Mouse (Mus musculus) kidney, embryonic 14.5 days (tissue): Measurements from ENCODE around the gene Coq8b. TPM values are rescaled to one million over a fixed set of nuclear protein-coding genes. Genes with fewer than 3 reads are reported as not detected.

Source experiments
- ATAC-seq: fragments of 200-750 bp; cut with Nextera tagmentation; 2 replicates; pipeline ENCODE4 v1.8.0; 2017; ENCODE audit warnings: moderate number of reproducible peaks, mild to moderate bottlenecking, moderate TSS enrichment, moderate library complexity; ENCODE audit not compliant: low FRiP score, low TSS enrichment
- H3K27ac ChIP-seq: fragments of 300-500 bp; sonication (generic); 2 replicates; pipeline ENCODE4 v1.5.1; 2014; ENCODE audit warnings: low read depth, mild to moderate bottlenecking, low read length, moderate library complexity, mixed read lengths
- H3K27me3 ChIP-seq: fragments of 300-500 bp; sonication (generic); 2 replicates; pipeline ENCODE4 v1.6.1; 2014; ENCODE audit warnings: mild to moderate bottlenecking, low read length; ENCODE audit not compliant: control insufficient read depth, insufficient read depth
- H3K36me3 ChIP-seq: fragments of 300-500 bp; sonication (generic); 2 replicates; pipeline ENCODE4 v1.6.1; 2014; ENCODE audit warnings: low read length, mixed read lengths; ENCODE audit not compliant: control insufficient read depth, insufficient read depth
- H3K4me1 ChIP-seq: fragments of 300-500 bp; sonication (generic); 2 replicates; pipeline ENCODE4 v1.6.1; 2014; ENCODE audit warnings: low read length, mixed read lengths; ENCODE audit not compliant: control insufficient read depth, insufficient read depth
- H3K4me2 ChIP-seq: fragments of 300-500 bp; sonication (generic); replicated peaks from 2 replicates; pipeline ENCODE4 v1.6.1; 2014; ENCODE audit warnings: low read depth, mild to moderate bottlenecking, low read length
- H3K4me3 ChIP-seq: fragments of 300-500 bp; sonication (generic); 2 replicates; pipeline ENCODE4 v1.5.1; 2014; ENCODE audit warnings: mild to moderate bottlenecking, low read length
- H3K9ac ChIP-seq: fragments of 300-500 bp; sonication (generic); 2 replicates; pipeline ENCODE4 v1.6.1; 2014; ENCODE audit warnings: low read depth, mild to moderate bottlenecking, low read length, moderate library complexity
- H3K9me3 ChIP-seq: fragments of 300-500 bp; sonication (generic); 2 replicates; pipeline ENCODE4 v1.6.1; 2016; ENCODE audit warnings: low read length; ENCODE audit not compliant: control insufficient read depth
- WGBS: fragments of 180-500 bp; shearing (Covaris S2); extraction: QIAGEN DNeasy Blood & Tissue Kit; methylation state at CpG from one replicate; pipeline ENCODE4 v1.1.7; 2014; 5-methylcytosine and 5-hydroxymethylcytosine counted together
- polyA plus RNA-seq: library from polyadenylated mRNA; unstranded; fragments of >200 nt; fragmentation: Nextera tagmentation; extraction: Ambion mirVana; gene quantifications from 2 replicates; pipeline ENCODE4 v1.2.1, GENCODE M21; 2014

Coq8b gene
- polyA plus RNA-seq, 1 experiment from 2014 or later, result 17.1 TPM

DNA sequence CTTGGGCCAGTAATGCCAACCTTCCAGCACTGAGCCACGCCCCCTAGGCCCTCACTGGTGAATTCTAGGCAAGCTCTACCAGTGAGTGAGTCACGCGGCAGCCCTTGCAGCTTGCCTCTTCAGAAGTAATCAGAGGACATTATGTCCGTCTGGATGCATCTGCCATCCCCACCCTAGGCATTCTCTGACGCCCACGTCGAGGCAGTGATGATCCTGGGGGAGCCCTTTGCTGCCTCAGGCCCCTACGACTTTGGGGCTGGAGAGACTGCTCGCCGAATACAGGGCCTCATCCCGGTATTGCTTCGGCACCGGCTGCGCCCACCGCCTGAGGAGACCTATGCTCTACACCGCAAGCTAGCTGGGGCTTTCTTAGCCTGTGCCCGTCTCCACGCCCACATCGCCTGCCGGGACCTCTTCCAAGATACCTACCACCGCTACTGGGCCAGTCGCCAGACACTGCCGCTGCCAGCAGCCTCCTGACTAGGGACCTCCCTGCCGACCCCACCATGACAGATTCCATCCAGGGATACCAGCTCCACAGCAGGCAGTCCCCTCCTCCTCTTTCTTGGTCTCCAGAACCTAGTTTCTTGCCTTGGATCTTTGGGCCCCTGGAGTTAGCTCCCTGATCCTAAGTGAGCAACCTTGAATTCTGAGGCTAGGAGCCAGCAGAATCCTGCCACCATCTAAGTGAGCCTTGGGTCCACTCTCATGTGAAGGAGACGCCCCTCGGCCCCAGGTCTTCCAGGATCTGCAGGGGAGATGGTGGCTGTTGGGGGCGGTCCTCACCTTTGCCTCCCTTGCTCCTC is 24.4 kb downstream of the Coq8b start:
- Histone ChIP-seq H3K4me2 (peak overlapping the region; percentile 78), H3K36me3 (peaks cover 2% of the 10 kb centered on the region; the same call in 1 of the 2 replicates), H3K27me3 (no peaks in the 10 kb centered on the region), H3K27ac (no peak overlapping the region), H3K9ac (peak overlapping the region; percentile 18; the same call in 1 of the 2 replicates), H3K4me1 (peaks cover 15% of the 10 kb centered on the region), H3K4me3 (peak overlapping the region; percentile 79; the same call in 1 of the 2 replicates), H3K9me3 (no peaks in the 10 kb centered on the region)
- WGBS, result 17% methylated on average over 27 of the region's 27 CpGs
- no peak for ATAC-seq

GRCm38 (mm10) chr7:27257852-27258204 is 25.0 kb downstream of the Coq8b start:
- Histone ChIP-seq H3K27ac (no peak overlapping the region), H3K9me3 (no peaks in the 10 kb centered on the region), H3K4me1 (peaks cover 15% of the 10 kb centered on the region), H3K9ac (peak overlapping the region; percentile 87; the same call in 1 of the 2 replicates), H3K4me2 (peak overlapping the region; percentile 78), H3K4me3 (peak overlapping the region; percentile 79), H3K36me3 (peaks cover 7% of the 10 kb centered on the region; the same call in 1 of the 2 replicates), H3K27me3 (no peaks in the 10 kb centered on the region)
- WGBS, result 2% methylated on average over 4 of the region's 6 CpGs
- peak; percentile 1; the same call in 1 of the 2 replicates for ATAC-seq

- Histone ChIP-seq H3K9me3 (no peaks in the 10 kb centered on the region), H3K4me3 (peak within 1 kb of the TSS; percentile 79), H3K27me3 (no peaks in the 10 kb centered on the region), H3K4me2 (peak within 1 kb of the TSS; percentile 78), H3K27ac (peak within 1 kb of the TSS; percentile 53; the same call in 1 of the 2 replicates), H3K4me1 (peaks cover 15% of the 10 kb centered on the region), H3K36me3 (peaks cover 11% of the 10 kb centered on the region; the same call in 1 of the 2 replicates), H3K9ac (peak within 1 kb of the TSS; percentile 87)
- under 1% methylated on average over 29 of the region's 47 CpGs for WGBS
- peak; percentile 90 for ATAC-seq
Observed at GRCm38 (mm10) chr7:27258205-27258899, 25.5 kb downstream of the Coq8b start, which contains the start of gene Numbl. TSS of gene Numbl (plus strand) at chr7:27258433.

DNA sequence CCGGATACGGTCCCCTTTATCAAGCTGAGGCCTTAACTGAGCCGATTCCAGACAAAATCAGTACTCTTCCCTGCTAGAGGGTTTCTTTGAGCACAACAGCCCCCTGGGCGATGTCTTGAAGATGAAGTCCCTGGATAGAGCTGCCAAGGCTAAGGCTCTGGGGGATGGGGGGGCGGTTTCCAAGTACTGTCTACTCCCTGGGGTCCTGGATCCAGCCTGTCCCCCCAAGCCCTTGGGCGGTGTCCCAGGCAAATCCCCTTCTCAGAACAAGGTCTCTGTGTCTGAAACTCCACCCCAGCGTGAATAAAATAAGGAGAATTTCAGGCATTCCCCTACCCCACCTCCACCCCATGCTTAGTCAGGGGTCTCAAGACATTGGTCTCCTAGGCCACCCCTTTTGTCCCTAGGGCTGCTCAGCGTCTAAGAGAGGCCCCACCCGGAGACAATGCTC is 26.5 kb downstream of the Coq8b start:
- Histone ChIP-seq H3K4me1 (peaks cover 15% of the 10 kb centered on the region), H3K27me3 (no peaks in the 10 kb centered on the region), H3K27ac (no peak overlapping the region; the same call in 1 of the 2 replicates), H3K9me3 (no peaks in the 10 kb centered on the region), H3K4me3 (peak overlapping the region; percentile 79), H3K36me3 (peaks cover 15% of the 10 kb centered on the region; the same call in 1 of the 2 replicates), H3K9ac (peak overlapping the region; percentile 87), H3K4me2 (peak overlapping the region; percentile 78)
- 6% methylated on average over 9 of the region's 9 CpGs for WGBS
- no peak for ATAC-seq

DNA sequence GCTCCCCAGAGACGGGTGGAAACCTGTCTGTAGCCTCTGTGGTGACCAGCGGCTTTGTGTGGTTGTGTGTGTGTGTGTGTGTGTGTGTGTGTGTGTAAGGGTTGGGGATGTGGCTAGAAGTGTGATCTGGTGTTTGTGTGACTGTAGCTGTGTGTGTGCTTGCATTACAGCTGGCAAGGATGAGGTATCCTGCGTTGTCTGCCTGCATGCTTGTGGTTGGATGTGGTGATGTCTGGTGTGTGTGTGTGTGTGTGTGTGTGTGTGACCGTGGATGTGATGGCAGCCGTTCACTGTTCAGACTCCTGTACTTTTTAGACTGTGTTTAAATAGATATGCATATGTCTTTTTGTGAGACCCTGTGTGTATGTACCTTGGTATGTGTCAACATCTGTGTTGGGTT is 26.9 kb downstream of the Coq8b start:
- Histone ChIP-seq H3K9me3 (no peaks in the 10 kb centered on the region), H3K4me2 (peak overlapping the region; percentile 78), H3K36me3 (peaks cover 19% of the 10 kb centered on the region; the same call in 1 of the 2 replicates), H3K9ac (peak overlapping the region; percentile 87; the same call in 1 of the 2 replicates), H3K27ac (no peak overlapping the region), H3K4me1 (peaks cover 15% of the 10 kb centered on the region), H3K27me3 (no peaks in the 10 kb centered on the region), H3K4me3 (peak overlapping the region; percentile 79)
- WGBS, result 47% methylated on average over 5 of the region's 5 CpGs
- ATAC-seq, result no peak

- Histone ChIP-seq H3K36me3 (peaks cover 24% of the 10 kb centered on the region; the same call in 1 of the 2 replicates), H3K9me3 (no peaks in the 10 kb centered on the region), H3K27ac (no peak overlapping the region), H3K4me3 (no peak overlapping the region), H3K9ac (no peak overlapping the region), H3K4me1 (peaks cover 15% of the 10 kb centered on the region), H3K4me2 (no peak overlapping the region), H3K27me3 (no peaks in the 10 kb centered on the region)
- no peak for ATAC-seq
- WGBS, result 76% methylated on average over 7 of the region's 7 CpGs
Observed at GRCm38 (mm10) chr7:27260856-27261255, 28.0 kb downstream of the Coq8b start.

DNA sequence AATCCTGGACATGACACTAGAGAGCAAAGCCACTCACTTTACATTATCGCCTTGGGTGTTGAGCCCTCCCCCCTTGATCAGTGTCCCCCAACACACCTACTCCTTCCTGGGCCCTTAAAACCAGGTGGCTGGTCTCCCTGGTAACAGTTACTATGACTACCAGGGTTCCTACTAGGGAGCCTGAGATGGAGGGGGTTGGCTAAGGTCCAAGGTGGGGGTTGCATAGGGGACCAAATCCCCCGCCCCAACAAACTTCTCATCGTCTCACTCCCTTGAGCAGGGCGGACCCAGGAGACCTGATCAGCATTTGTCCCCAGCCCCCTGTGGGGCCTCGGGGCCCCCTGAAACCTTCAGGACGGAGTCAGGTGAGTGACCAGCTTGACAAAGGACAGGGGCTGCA is 29.1 kb downstream of the Coq8b start:
- no peak for ATAC-seq
- H3K4me1 ChIP-seq, result peaks cover 15% of the 10 kb centered on the region
- H3K27ac ChIP-seq, result no peak overlapping the region
- no peak overlapping the region for H3K9ac ChIP-seq
- H3K36me3 ChIP-seq, result peaks cover 27% of the 10 kb centered on the region; the same call in 1 of the 2 replicates
- no peaks in the 10 kb centered on the region for H3K9me3 ChIP-seq
- no peak overlapping the region for H3K4me2 ChIP-seq
- WGBS, result 77% methylated on average over 6 of the region's 6 CpGs
- H3K27me3 ChIP-seq, result no peaks in the 10 kb centered on the region
- H3K4me3 ChIP-seq, result no peak overlapping the region

DNA sequence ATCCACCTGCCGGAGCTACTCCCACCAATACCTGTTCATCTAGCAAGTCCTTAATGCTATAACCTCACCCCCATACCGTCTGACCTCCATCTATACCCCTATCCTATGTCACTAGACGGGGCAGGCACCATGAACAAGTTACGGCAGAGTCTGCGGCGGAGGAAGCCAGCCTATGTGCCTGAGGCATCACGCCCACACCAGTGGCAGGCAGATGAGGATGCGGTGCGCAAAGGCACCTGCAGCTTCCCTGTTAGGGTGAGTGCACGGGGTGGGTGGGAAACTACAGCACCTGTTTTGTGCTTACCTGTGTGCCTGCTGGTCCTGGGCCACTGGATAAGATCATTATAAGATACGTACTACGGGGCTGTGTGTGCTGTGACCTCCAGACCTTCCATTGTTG is 31.9 kb downstream of the Coq8b start:
- Histone ChIP-seq H3K4me2 (no peak overlapping the region), H3K4me3 (no peak overlapping the region)
- WGBS, result 90% methylated on average over 12 of the region's 12 CpGs

More for the DNA sequence above, 31.9 kb downstream of the Coq8b start:
- no peak for ATAC-seq
- H3K9ac ChIP-seq, result no peak overlapping the region
- H3K27me3 ChIP-seq, result no peaks in the 10 kb centered on the region
- H3K9me3 ChIP-seq, result no peaks in the 10 kb centered on the region
- H3K36me3 ChIP-seq, result peaks cover 45% of the 10 kb centered on the region; the same call in 1 of the 2 replicates
- H3K27ac ChIP-seq, result no peak overlapping the region
- 0 out of 2 replicates have a peak, but pooled peaks cover 3% of the 10 kb centered on the region for H3K4me1 ChIP-seq
